Mouse (Mus musculus): ENCODE measurements around the gene Gm30191.
"Not testable (repeated sequence)": the region's sequence is repeated elsewhere in the genome, so short reads cannot be mapped to it uniquely, and the experiment has no call there.

Gm30191 gene

GRCm38 (mm10) chr4:134252131-134252910 is 5.6 kb downstream of the Gm30191 start:
- DNase-seq, result no peak

- DNase-seq, result no peak
Measured at GRCm38 (mm10) chr4:134252911-134253721, 6.4 kb downstream of the Gm30191 start.

GRCm38 (mm10) chr4:134253722-134254324 is 7.1 kb downstream of the Gm30191 start, which contains the start of gene Grrp1:
Gene Grrp1, minus strand, starts transcription at chr4:134254106.
- DNase-seq, result no peak

DNA sequence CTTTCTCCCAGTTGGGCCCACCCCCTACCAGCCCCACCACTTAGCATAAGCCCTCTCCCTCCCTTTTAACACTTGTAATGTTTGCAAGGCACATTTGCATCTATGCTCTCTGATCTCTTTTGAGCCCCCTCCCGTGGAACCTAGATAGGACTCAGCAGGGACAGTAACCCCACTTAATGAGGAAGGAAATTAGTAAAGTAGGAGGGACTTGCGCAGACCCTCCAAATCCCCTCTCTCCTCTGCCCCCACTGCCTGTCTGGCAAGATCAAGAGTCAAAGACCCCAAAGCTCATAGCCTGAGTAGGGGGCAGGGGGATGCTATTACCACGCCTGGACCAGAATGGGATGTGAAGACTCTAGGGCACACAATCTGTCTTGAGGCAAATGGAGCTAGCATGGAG is 8.1 kb downstream of the Gm30191 start:
- DNase-seq, result no peak

GRCm38 (mm10) chr4:134255854-134256253 is 9.1 kb downstream of the Gm30191 start:
- no peak for DNase-seq

DNA sequence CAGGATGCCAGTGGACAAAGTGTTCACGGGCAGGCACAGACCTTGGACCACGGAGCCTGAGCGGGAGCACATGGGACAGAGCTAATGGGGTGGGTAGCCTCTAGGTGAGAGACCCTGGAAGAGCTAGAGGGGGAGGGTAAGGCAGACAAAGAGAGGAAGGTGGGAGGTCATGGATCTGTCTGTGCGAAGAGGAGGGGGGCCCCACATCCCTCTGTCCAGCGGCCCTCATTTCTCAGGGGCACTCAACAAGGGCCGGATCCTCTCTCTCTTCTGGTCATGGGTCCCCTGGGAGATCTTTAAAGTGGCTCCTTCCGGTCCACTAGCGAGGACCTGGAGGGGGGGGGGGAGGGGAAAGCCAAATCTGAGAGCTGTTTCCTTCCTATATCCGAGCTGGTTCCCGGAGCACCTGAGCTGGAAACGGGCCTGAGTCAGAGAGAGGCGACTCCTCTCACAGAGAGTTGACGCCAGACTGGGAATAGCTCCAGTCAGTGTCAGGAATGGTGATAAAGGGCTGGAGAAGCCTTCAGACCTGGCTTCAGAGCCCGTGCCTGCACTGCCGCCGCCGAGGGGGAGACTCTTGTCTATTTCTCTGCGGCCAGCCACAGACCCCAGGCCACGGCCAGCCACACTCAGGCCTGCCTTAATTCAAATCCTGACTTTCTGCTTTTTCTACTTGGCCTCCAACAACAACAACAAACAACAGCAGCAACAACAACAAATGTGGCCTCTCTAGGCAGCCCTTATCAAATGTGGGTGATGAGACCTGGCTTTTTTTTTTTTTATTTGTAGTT is 9.9 kb downstream of the Gm30191 start:
- no peak for DNase-seq

GRCm38 (mm10) chr4:134257198-134258009 is 10.7 kb downstream of the Gm30191 start:
- DNase-seq, result no peak

DNA sequence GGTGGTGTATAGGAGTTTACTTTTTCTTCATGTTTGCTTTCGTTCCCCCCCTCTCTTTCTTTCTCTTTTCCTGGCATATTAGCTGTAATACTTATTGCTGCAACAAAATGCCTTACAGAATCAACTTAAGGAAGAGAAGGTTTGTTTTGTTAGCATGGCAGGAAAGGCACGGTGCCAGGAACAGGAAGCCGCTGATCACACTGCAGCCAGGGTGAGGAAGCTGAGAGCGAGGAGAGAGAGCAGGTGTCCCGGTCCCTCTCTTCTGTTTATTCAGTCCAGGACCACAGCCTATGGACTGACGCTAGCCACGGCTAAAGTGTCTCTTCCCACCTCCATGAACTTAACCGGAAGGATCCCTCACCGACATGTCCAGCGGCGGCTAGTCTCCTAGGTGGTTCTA is 11.6 kb downstream of the Gm30191 start:
- DNase-seq, result no peak

- DNase-seq, result peak; percentile 44 to 46
Measured at GRCm38 (mm10) chr4:134263191-134263590, 16.5 kb downstream of the Gm30191 start.

DNA sequence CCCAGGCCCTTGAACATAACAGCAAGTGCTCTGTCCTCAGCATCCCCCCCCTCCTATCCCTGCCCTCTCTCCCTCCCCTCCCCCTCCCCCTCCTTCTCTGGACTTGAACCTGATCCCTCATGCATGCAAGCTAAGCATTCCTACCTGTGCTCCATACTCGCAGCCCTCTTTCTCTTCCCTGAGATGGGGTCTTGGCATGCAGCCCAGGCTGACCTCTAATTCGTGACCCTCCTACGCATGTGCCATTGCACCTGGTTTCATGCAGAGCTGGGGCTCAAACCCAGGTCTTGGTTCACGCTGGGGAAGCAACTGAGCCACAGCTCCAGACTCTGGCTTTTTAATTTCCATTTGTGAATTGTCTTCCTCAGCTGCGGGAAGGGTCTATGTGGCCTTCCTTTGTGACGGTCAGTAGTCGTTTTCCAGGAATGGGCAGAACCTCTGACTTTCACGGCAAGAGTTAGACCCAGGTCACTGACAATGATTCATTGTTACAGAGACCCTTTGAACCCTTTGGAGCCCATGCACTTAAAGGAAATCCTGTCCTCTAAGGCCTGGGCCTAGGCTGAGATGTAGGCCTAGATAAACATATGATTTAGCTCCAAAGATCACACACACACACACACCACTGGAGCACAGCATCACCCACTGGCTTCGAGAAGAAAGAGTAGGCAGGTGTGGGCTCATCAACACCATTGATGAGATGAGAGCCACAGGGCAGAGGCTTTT is 19.3 kb downstream of the Gm30191 start:
- no peak for DNase-seq

DNA sequence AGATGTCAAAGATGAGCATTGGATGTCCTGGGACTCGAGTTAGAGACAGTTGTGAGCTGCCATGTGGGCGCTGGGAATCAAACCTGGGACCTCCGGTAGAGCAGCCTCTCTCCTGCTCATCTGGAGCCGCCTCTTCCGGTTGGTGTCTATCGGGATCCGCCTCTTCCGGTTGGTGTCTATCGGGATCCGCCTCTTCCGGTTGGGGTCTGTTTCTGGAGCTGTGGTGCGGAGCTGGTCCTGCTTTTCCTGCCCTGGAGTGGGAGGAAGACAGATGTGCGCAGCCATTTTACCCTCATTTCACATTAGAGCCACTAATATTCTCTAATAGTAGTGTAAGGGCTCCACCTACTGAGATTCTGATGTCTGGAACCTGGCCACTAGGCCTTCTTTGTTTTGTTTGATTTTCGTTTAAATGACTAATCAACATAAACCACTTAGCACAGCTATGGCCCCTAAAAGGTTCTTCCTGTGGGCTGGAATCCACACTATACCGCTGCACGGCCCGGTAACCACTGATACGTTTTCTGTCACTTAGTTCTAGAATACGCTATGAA is 21.4 kb downstream of the Gm30191 start:
- no peak for DNase-seq

- DNase-seq, result not testable (repeated sequence)
Measured at GRCm38 (mm10) chr4:134269622-134270021, 22.9 kb downstream of the Gm30191 start.

DNA sequence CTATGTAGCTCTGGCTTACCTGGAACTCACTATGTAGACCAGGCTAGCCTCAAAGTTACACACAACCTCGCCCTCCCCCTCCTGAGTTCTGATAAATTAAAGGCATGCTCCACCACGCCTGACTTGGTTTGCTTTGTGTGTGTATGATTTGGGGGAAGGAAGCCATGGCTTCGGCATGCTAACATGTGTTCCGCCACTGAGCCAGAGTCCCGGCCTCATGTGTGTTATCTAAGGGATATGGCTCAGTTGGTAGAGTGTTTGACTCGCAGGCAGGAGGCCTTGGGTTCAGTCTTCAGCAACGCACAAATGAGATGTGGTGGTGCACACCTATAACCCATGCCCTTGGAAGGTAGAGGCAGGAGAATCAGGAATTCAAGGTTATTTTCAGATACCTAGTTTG is 25.2 kb downstream of the Gm30191 start:
- DNase-seq, result no peak

GRCm38 (mm10) chr4:134272731-134273416 is 26.1 kb downstream of the Gm30191 start:
- no peak for DNase-seq

- DNase-seq, result no peak
Measured at GRCm38 (mm10) chr4:134273417-134274345, 26.9 kb downstream of the Gm30191 start.

DNA sequence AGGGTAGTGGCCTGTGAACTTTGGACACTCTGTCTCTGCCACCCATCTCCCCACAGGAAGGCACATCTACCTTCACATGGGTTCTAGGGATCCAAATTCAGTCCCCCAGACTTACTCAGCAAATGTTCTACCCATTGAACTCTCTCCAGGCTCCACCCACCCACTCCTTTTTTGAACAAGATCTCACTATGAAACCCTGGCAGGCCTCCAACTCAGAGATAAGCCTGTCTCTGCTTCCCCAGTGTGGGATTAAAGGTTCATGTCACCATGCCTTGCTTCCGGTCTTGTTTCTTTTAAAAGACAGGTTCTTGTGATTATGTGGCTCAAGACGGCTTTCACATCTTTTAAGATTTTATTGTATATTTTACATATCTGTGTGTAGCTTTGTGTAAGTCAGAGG is 38.2 kb downstream of the Gm30191 start:
- peak in 1 of 2 experiments; percentile 16 for DNase-seq

GRCm38 (mm10) chr4:134286226-134287167 is 39.8 kb downstream of the Gm30191 start:
- DNase-seq, result peak in 1 of 2 experiments; percentile 29

GRCm38 (mm10) chr4:134287168-134287564 is 40.4 kb downstream of the Gm30191 start:
- DNase-seq, result peak; percentile 88 to 99

Measured in cerebellum, adult 18-20 months (tissue).